Mouse (Mus musculus): ENCODE measurements around the gene Sptan1.

- TF ChIP-seq POLR2A (IDR thresholded peaks at IDR 0.05; ENCODE audit: borderline replicate concordance, low read depth, low read length) (0 out of 2 replicates have a peak, but pooled peaks have one; percentile 27), CTCF (IDR thresholded peaks at IDR 0.05; ENCODE audit: low read depth, low read length) (no peak)
Observed at GRCm38 (mm10) chr2:30048699-30049388, 83.5 kb downstream of the Sptan1 start, which contains the start of gene Wdr34.

Measured in bone marrow macrophage, adult 2 months (primary cell).